Mouse (Mus musculus): ENCODE data around the gene Tmem63c.

DNA sequence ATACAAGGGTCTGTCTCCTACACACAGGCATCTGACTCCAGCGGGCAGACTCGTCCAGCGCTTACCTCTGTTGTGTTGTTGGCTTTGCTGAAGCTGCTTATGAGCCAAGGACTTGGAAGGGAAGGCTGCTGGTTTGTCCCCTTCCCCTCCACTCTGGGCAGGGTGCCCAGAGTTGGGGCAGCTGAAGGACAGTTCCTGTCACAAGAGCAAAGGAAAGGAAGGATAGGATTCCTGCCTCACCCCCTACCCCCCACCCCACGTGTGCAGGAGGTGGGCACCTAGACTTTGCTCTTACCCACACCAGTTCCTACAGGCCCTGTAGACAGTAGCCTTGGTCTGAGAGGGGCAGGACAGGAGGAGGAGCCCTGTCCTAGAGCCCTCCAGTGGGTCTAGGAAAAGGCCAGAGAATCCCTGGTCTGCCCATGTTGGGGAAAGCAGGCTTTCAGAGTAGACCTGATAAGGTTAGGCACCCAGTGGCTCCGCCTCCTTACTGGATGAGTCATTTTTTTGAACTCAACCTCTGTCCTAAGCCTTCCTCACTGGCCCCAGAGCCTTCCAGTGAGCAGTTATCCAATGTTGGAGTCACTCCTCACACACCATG, 10.1 kb downstream of the Tmem63c start:
- TF ChIP-seq CTCF (IDR thresholded peaks at IDR 0.05; ENCODE audit: low read depth, low read length) (no peak), POLR2A (IDR thresholded peaks at IDR 0.05; ENCODE audit: borderline replicate concordance, low read depth, low read length) (no peak)

All from bone marrow macrophage, adult 2 months (primary cell).